Mouse (Mus musculus): Measurements from ENCODE around the gene Cab39l. TPM values are rescaled to one million over a fixed set of nuclear protein-coding genes. Genes with fewer than 3 reads are reported as not detected.

Gene Cab39l
- total and polyA plus RNA-seq, 2 experiments from 2014 or later, result 7.1 to 12.9 TPM

DNA sequence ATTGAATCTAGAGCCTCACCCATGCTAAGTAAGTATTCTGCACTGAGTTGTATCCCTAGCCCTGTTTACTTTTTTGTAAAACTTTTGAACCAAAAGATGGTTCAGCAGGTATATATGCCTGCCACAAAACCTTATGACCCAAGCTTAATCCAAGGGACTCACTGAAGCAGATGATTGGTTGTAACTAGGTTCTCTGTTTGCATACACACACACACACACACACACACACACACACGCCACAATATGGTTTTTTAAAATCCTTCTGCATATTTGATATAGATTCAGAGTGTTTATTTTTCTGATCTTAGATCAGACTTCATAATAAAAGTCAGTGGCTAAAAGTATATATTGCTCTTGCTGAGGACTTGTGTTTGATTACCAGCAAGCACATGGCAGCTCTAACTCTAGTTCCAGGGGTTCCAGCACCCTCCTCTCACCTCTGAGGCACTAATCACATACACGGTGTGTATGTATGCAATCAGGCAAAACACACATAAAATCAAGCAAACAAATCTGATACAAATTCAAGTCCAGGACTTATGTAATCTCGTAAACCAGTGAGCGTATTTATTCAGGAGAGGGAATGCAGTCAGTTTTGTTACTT is 97.2 kb downstream of the Cab39l start:
- no peak overlapping the region for H3K9ac ChIP-seq (replicated peaks; ENCODE audit: low read depth, low read length)
- H3K4me3 ChIP-seq (ENCODE audit: low read depth, low read length), result no peak overlapping the region
- no peak for ATAC-seq (ENCODE audit: insufficient read depth, low read depth)
- no peak for TF ChIP-seq EP300 (IDR thresholded peaks at IDR 0.05; ENCODE audit: low read depth)
- no peak for TF ChIP-seq CTCF (IDR thresholded peaks at IDR 0.05; ENCODE audit: low read depth)
- H3K9me3 ChIP-seq (replicated peaks; ENCODE audit: control insufficient read depth, low read length), result no peaks in the 10 kb centered on the region
- no peak for DNase-seq (ENCODE audit: low spot score)
- WGBS, result 92% methylated on average over 4 of the region's 4 CpGs
- H3K27me3 ChIP-seq (ENCODE audit: control insufficient read depth, insufficient read depth, low read length), result no peaks in the 10 kb centered on the region
- no peaks in the 10 kb centered on the region for H3K4me1 ChIP-seq (ENCODE audit: control insufficient read depth, insufficient read depth)
- H3K27ac ChIP-seq (ENCODE audit: low read depth), result no peak overlapping the region
- H3K36me3 ChIP-seq (replicated peaks; ENCODE audit: control insufficient read depth, insufficient read depth, low read length), result no peaks in the 10 kb centered on the region; the same call in 1 of the 2 replicates
- H3K4me2 ChIP-seq (ENCODE audit: low read depth, low read length), result no peak overlapping the region

GRCm38 (mm10) chr14:59540230-59540629 is 99.5 kb downstream of the Cab39l start:
- H3K9me3 ChIP-seq (replicated peaks; ENCODE audit: control insufficient read depth, low read length), result no peaks in the 10 kb centered on the region
- no peak for DNase-seq (ENCODE audit: low spot score)
- no peaks in the 10 kb centered on the region for H3K4me1 ChIP-seq (ENCODE audit: control insufficient read depth, insufficient read depth)
- TF ChIP-seq CTCF (IDR thresholded peaks at IDR 0.05; ENCODE audit: low read depth) (no peak), EP300 (IDR thresholded peaks at IDR 0.05; ENCODE audit: low read depth) (no peak)
- H3K9ac ChIP-seq (replicated peaks; ENCODE audit: low read depth, low read length), result no peak overlapping the region
- H3K27ac ChIP-seq (ENCODE audit: low read depth), result no peak overlapping the region
- whole genome bisulfite sequencing, result 86% methylated on average over 2 of the region's 2 CpGs
- H3K4me2 ChIP-seq (ENCODE audit: low read depth, low read length), result no peak overlapping the region
- no peak for ATAC-seq (ENCODE audit: insufficient read depth, low read depth)
- H3K27me3 ChIP-seq (ENCODE audit: control insufficient read depth, insufficient read depth, low read length), result no peaks in the 10 kb centered on the region
- no peaks in the 10 kb centered on the region; the same call in 1 of the 2 replicates for H3K36me3 ChIP-seq (replicated peaks; ENCODE audit: control insufficient read depth, insufficient read depth, low read length)
- H3K4me3 ChIP-seq (ENCODE audit: low read depth, low read length), result no peak overlapping the region

GRCm38 (mm10) chr14:59540761-59541160 is 100.0 kb downstream of the Cab39l start:
- no peak overlapping the region for H3K4me3 ChIP-seq (ENCODE audit: low read depth, low read length)
- no peak for TF ChIP-seq CTCF (IDR thresholded peaks at IDR 0.05; ENCODE audit: low read depth)
- TF ChIP-seq EP300 (IDR thresholded peaks at IDR 0.05; ENCODE audit: low read depth), result no peak
- WGBS, result 70% methylated on average over 6 of the region's 6 CpGs

DNA sequence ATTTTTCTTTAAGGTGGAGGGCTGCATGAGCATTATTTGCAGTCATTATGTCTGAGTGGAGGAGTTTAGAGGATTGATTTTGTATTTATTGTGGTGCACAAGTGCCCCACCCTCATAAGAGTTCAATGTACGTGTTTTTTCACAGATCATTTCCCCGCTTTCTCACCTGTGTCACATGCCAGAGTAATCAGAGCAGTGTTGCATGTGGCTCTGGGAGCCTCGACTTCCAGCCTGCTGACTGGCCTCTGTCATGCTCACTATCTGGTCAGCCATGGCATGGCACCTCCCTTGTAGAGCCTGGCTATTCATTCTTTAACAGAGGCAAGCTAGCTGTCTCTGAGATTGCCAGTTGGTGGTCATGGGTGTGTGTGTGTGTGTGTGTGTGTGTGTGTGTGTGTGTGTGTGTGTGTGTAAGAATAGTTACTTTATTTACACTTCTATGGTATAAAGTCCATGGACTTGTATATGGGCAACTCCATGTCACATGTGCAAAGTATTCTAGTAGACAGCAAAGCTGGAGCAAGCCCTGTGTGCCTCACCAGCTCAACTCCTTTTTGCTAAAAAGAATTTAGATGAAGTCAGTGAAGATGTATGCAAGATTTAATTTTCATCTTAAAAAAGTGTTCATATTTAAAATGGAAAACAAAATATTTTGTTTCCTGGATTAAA is 102.5 kb downstream of the Cab39l start:
- no peaks in the 10 kb centered on the region for H3K4me1 ChIP-seq (ENCODE audit: control insufficient read depth, insufficient read depth)
- no peak overlapping the region for H3K4me3 ChIP-seq (ENCODE audit: low read depth, low read length)
- 71% methylated on average over 3 of the region's 3 CpGs for WGBS
- ATAC-seq (ENCODE audit: insufficient read depth, low read depth) (no peak), DNase-seq (ENCODE audit: low spot score) (no peak)
- TF ChIP-seq CTCF (IDR thresholded peaks at IDR 0.05; ENCODE audit: low read depth) (no peak), EP300 (IDR thresholded peaks at IDR 0.05; ENCODE audit: low read depth) (no peak)
- H3K27ac ChIP-seq (ENCODE audit: low read depth), result no peak overlapping the region
- no peaks in the 10 kb centered on the region for H3K9me3 ChIP-seq (replicated peaks; ENCODE audit: control insufficient read depth, low read length)
- no peaks in the 10 kb centered on the region for H3K27me3 ChIP-seq (ENCODE audit: control insufficient read depth, insufficient read depth, low read length)
- no peaks in the 10 kb centered on the region for H3K36me3 ChIP-seq (replicated peaks; ENCODE audit: control insufficient read depth, insufficient read depth, low read length)
- H3K4me2 ChIP-seq (ENCODE audit: low read depth, low read length), result no peak overlapping the region
- H3K9ac ChIP-seq (replicated peaks; ENCODE audit: low read depth, low read length), result no peak overlapping the region

More at GRCm38 (mm10) chr14:59540761-59541160, 100.0 kb downstream of the Cab39l start:
- no peak overlapping the region for H3K4me2 ChIP-seq (ENCODE audit: low read depth, low read length)
- H3K36me3 ChIP-seq (replicated peaks; ENCODE audit: control insufficient read depth, insufficient read depth, low read length), result no peaks in the 10 kb centered on the region; the same call in 1 of the 2 replicates
- no peaks in the 10 kb centered on the region for H3K27me3 ChIP-seq (ENCODE audit: control insufficient read depth, insufficient read depth, low read length)
- H3K27ac ChIP-seq (ENCODE audit: low read depth), result no peak overlapping the region
- DNase-seq (ENCODE audit: low spot score), result no peak
- ATAC-seq (ENCODE audit: insufficient read depth, low read depth), result no peak
- H3K9me3 ChIP-seq (replicated peaks; ENCODE audit: control insufficient read depth, low read length), result no peaks in the 10 kb centered on the region
- no peaks in the 10 kb centered on the region for H3K4me1 ChIP-seq (ENCODE audit: control insufficient read depth, insufficient read depth)
- no peak overlapping the region for H3K9ac ChIP-seq (replicated peaks; ENCODE audit: low read depth, low read length)

GRCm38 (mm10) chr14:59543956-59544355 is 103.2 kb downstream of the Cab39l start:
- H3K9ac ChIP-seq (replicated peaks; ENCODE audit: low read depth, low read length), result no peak overlapping the region
- no peaks in the 10 kb centered on the region for H3K9me3 ChIP-seq (replicated peaks; ENCODE audit: control insufficient read depth, low read length)
- no peak overlapping the region for H3K4me3 ChIP-seq (ENCODE audit: low read depth, low read length)
- H3K4me2 ChIP-seq (ENCODE audit: low read depth, low read length), result no peak overlapping the region
- DNase-seq (ENCODE audit: low spot score) (no peak), ATAC-seq (ENCODE audit: insufficient read depth, low read depth) (no peak)
- WGBS, result 67% methylated on average over 5 of the region's 5 CpGs
- no peaks in the 10 kb centered on the region for H3K4me1 ChIP-seq (ENCODE audit: control insufficient read depth, insufficient read depth)
- no peaks in the 10 kb centered on the region for H3K27me3 ChIP-seq (ENCODE audit: control insufficient read depth, insufficient read depth, low read length)
- no peak overlapping the region for H3K27ac ChIP-seq (ENCODE audit: low read depth)
- H3K36me3 ChIP-seq (replicated peaks; ENCODE audit: control insufficient read depth, insufficient read depth, low read length), result no peaks in the 10 kb centered on the region
- no peak for TF ChIP-seq CTCF (IDR thresholded peaks at IDR 0.05; ENCODE audit: low read depth)
- TF ChIP-seq EP300 (IDR thresholded peaks at IDR 0.05; ENCODE audit: low read depth), result no peak

Data from heart, postnatal 0 days (tissue).